Comparison of ENCODE assay signal across 8 mouse cellular contexts in genomic region chr10:71349290-71349689, GRCm38 (mm10). TPM values are rescaled to one million over a fixed set of nuclear protein-coding genes. Genes with fewer than 3 reads are reported as not detected.
DNase-seq lines count a peak whose midpoint lies in the region; ATAC-seq and TF ChIP-seq lines count a peak whose summit lies in the region.

No protein-coding gene starts in this region.

- peak overlapping the region; percentile 96 for H3K4me2 ChIP-seq in heart, embryonic 13.5 days
- H3K4me2 ChIP-seq in intestine, postnatal 0 days (replicated peaks; ENCODE audit: low read depth): peak overlapping the region; percentile 86
- peak overlapping the region; percentile 97 for H3K4me2 ChIP-seq in midbrain, embryonic 13.5 days (replicated peaks)

- H3K9ac ChIP-seq in heart, embryonic 13.5 days: peak overlapping the region; percentile 94; the same call in 1 of the 2 replicates
- H3K9ac ChIP-seq in intestine, postnatal 0 days (ENCODE audit: low read depth, low read length): no peak overlapping the region
- peak overlapping the region; percentile 92 for H3K9ac ChIP-seq in midbrain, embryonic 13.5 days (replicated peaks)

- peaks cover 28% of the 10 kb centered on the region for H3K4me1 ChIP-seq in heart, embryonic 13.5 days
- peaks cover 4% of the 10 kb centered on the region; the same call in 1 of the 2 replicates for H3K4me1 ChIP-seq in cortical plate, adult 2 months (ENCODE audit: control insufficient read depth, insufficient read depth, low read length)
- H3K4me1 ChIP-seq in intestine, postnatal 0 days (replicated peaks; ENCODE audit: control insufficient read depth, insufficient read depth, low read length): peaks cover under 1% of the 10 kb centered on the region; the same call in 1 of the 2 replicates
- peaks cover 37% of the 10 kb centered on the region for H3K4me1 ChIP-seq in midbrain, embryonic 13.5 days (replicated peaks)

- H3K4me3 ChIP-seq in heart, embryonic 13.5 days: peak overlapping the region; percentile 92
- peak overlapping the region; percentile 42; the same call in 1 of the 2 replicates for H3K4me3 ChIP-seq in cortical plate, adult 2 months (ENCODE audit: insufficient read depth, low read length)
- H3K4me3 ChIP-seq in intestine, postnatal 0 days (ENCODE audit: low read depth, low read length): peak overlapping the region; percentile 93
- peak overlapping the region; percentile 89 for H3K4me3 ChIP-seq in midbrain, embryonic 13.5 days (replicated peaks)

- no peaks in the 10 kb centered on the region for H3K9me3 ChIP-seq in heart, embryonic 13.5 days
- no peaks in the 10 kb centered on the region for H3K9me3 ChIP-seq in intestine, postnatal 0 days (ENCODE audit: control insufficient read depth)
- no peaks in the 10 kb centered on the region for H3K9me3 ChIP-seq in midbrain, embryonic 13.5 days

- ATAC-seq in heart, embryonic 13.5 days (ENCODE audit: extremely low read depth, insufficient number of reproducible peaks, low FRiP score, low TSS enrichment): no peak
- no peak for ATAC-seq in intestine, postnatal 0 days
- no peak for ATAC-seq in midbrain, embryonic 13.5 days

- no peak overlapping the region for H3K27ac ChIP-seq in heart, embryonic 13.5 days (replicated peaks)
- no peak overlapping the region for H3K27ac ChIP-seq in cortical plate, adult 2 months (ENCODE audit: insufficient read depth, low read length)
- H3K27ac ChIP-seq in intestine, postnatal 0 days (ENCODE audit: low read depth, low read length): peak overlapping the region; percentile 92
- H3K27ac ChIP-seq in midbrain, embryonic 13.5 days: no peak overlapping the region

- intact Hi-C loops in heart, postnatal 10 days (cut with DNase I): no loop called here

- no peak for TF ChIP-seq CTCF in cortical plate, adult 2 months (IDR thresholded peaks at IDR 0.05; ENCODE audit: extremely low read depth, insufficient read depth, low read length)
- TF ChIP-seq CTCF in intestine, postnatal 0 days (IDR thresholded peaks at IDR 0.05; ENCODE audit: low read depth): no peak

- 0 out of 2 replicates have a peak, but pooled peaks cover 9% of the 10 kb centered on the region for H3K36me3 ChIP-seq in heart, embryonic 13.5 days
- H3K36me3 ChIP-seq in intestine, postnatal 0 days (ENCODE audit: control insufficient read depth, insufficient read depth): peaks cover 6% of the 10 kb centered on the region; the same call in 1 of the 2 replicates
- 0 out of 2 replicates have a peak, but pooled peaks cover 13% of the 10 kb centered on the region for H3K36me3 ChIP-seq in midbrain, embryonic 13.5 days

- no peak for DNase-seq in heart, postnatal 10 days
- DNase-seq in spleen, postnatal 14 days (ENCODE audit: low spot score in 2 of 2): no peak
- no peak for DNase-seq in layer of hippocampus, adult 9-10 months (ENCODE audit: low spot score)
- DNase-seq in left cerebral cortex, adult 9 months (ENCODE audit: low spot score in 2 of 2): no peak

- TF ChIP-seq POLR2A in cortical plate, adult 2 months (IDR thresholded peaks at IDR 0.05; ENCODE audit: extremely low read depth, insufficient read depth, low read length): no peak

- WGBS in heart, embryonic 13.5 days: 67% methylated on average over 1 of the region's 1 CpGs
- WGBS in intestine, postnatal 0 days: 43% methylated on average over 1 of the region's 1 CpGs
- 88% methylated on average over 1 of the region's 1 CpGs for WGBS in midbrain, embryonic 13.5 days

- no peaks in the 10 kb centered on the region for H3K27me3 ChIP-seq in heart, embryonic 13.5 days (replicated peaks)
- H3K27me3 ChIP-seq in intestine, postnatal 0 days (replicated peaks; ENCODE audit: control insufficient read depth, insufficient read depth, low read length): no peaks in the 10 kb centered on the region
- H3K27me3 ChIP-seq in midbrain, embryonic 13.5 days: no peaks in the 10 kb centered on the region

RNA-seq across cellular contexts. Expression of gene Ipmk, which starts 1.7 kb away (rescaled TPM):
- polyA plus RNA-seq in heart, embryonic 13.5 days (2015; fragmentation: Nextera tagmentation; extraction: Ambion mirVana): 5.6 and 6.2 TPM in 2 replicates
- 10 to 100 TPM; 14.9 to 15.0 TPM for total RNA-seq in heart, postnatal 10 days (2021)
- 15.3 and 16.3 TPM in 2 replicates for polyA plus RNA-seq in cortical plate, adult 2 months (2012; rRNA removed)
- 32.4 and 36.6 TPM in 2 replicates for polyA plus RNA-seq in intestine, postnatal 0 days (2015; fragmentation: Nextera tagmentation; extraction: Ambion mirVana)
- 16.3 and 17.7 TPM in 2 replicates for polyA plus RNA-seq in midbrain, embryonic 13.5 days (2015; fragmentation: Nextera tagmentation; extraction: Ambion mirVana)

RNA-seq across cellular contexts. Expression of gene Cisd1, which starts 4.5 kb away (rescaled TPM):
- polyA plus RNA-seq in heart, embryonic 13.5 days (2015; fragmentation: Nextera tagmentation; extraction: Ambion mirVana): 162 and 186 TPM in 2 replicates
- total RNA-seq in heart, postnatal 10 days (2021): 100 to 1,000 TPM; 236 to 244 TPM
- 172 and 178 TPM in 2 replicates for polyA plus RNA-seq in cortical plate, adult 2 months (2012; rRNA removed)
- polyA plus RNA-seq in intestine, postnatal 0 days (2015; fragmentation: Nextera tagmentation; extraction: Ambion mirVana): 197 and 204 TPM in 2 replicates
- polyA plus RNA-seq in midbrain, embryonic 13.5 days (2015; fragmentation: Nextera tagmentation; extraction: Ambion mirVana): 222 and 228 TPM in 2 replicates

Comparison
In these comparisons a context has a peak if more than half of its experiments do, and no peak if none do; other contexts are left out.
1. H3K4me3 ChIP-seq: peak in every context shown above with its lines; median percentile 93 in intestine, postnatal 0 days; 92 in heart, embryonic 13.5 days; 89 in midbrain, embryonic 13.5 days; 42 in cortical plate, adult 2 months.